Mouse (Mus musculus) liver, adult 2 months (tissue): ENCODE measurements around the gene Trip12. TPM values are rescaled to one million over a fixed set of nuclear protein-coding genes. Genes with fewer than 3 reads are reported as not detected.

Source experiments
- DNase-seq: peaks from one replicate; pipeline ENCODE4 v3.0.0-alpha.2; 2011; ENCODE audit warnings: low read depth, low spot score; ENCODE audit errors: extremely low read depth
- H3K27ac ChIP-seq: fragments of 200-500 bp; replicated peaks from 2 replicates; pipeline ENCODE4 v1.5.1; 2012; ENCODE audit warnings: low read depth, mild to moderate bottlenecking, control low read depth, inconsistent platforms, low read length; ENCODE audit not compliant: insufficient read depth
- H3K27me3 ChIP-seq: fragments of 200-500 bp; 2 replicates; pipeline ENCODE4 v1.6.1; 2012; ENCODE audit warnings: mild to moderate bottlenecking, moderate library complexity, low read length, inconsistent platforms; ENCODE audit not compliant: control insufficient read depth, insufficient read depth
- H3K36me3 ChIP-seq: fragments of 200-500 bp; 2 replicates; pipeline ENCODE4 v1.6.1; 2012; ENCODE audit warnings: low read length, inconsistent platforms; ENCODE audit not compliant: control insufficient read depth, insufficient read depth
- H3K4me1 ChIP-seq: fragments of 200-500 bp; 2 replicates; pipeline ENCODE4 v1.6.1; 2011; ENCODE audit warnings: low read length; ENCODE audit not compliant: control insufficient read depth, insufficient read depth
- H3K4me3 ChIP-seq: fragments of 200-500 bp; 2 replicates; pipeline ENCODE4 v1.5.1; 2011; ENCODE audit warnings: low read depth, mild to moderate bottlenecking, control low read depth, low read length, moderate library complexity; ENCODE audit not compliant: insufficient read depth
- H3K79me2 ChIP-seq: fragments of 200-500 bp; 2 replicates; pipeline ENCODE4 v1.6.1; 2012; ENCODE audit warnings: inconsistent platforms, mild to moderate bottlenecking, low read length, moderate library complexity; ENCODE audit not compliant: control insufficient read depth, insufficient read depth
- H3K9ac ChIP-seq: fragments of 200-500 bp; 2 replicates; pipeline ENCODE4 v1.6.1; 2012; ENCODE audit warnings: low read depth, mild to moderate bottlenecking, control low read depth, inconsistent platforms, low read length
- CTCF ChIP-seq: fragments of 200-500 bp; IDR thresholded peaks from 2 replicates; pipeline ENCODE4 v1.5.1; 2011; ENCODE audit warnings: low read depth, low read length, control low read depth
- POLR2A ChIP-seq: fragments of 200-500 bp; IDR thresholded peaks from 2 replicates; pipeline ENCODE4 v1.6.1; 2011; ENCODE audit warnings: low read length, control low read depth; ENCODE audit not compliant: insufficient read depth; ENCODE audit errors: extremely low read depth
- WGBS: fragments of 180-500 bp; shearing (Covaris S2); methylation state at CpG from one replicate; pipeline ENCODE4 v1.1.7; 2018; 5-methylcytosine and 5-hydroxymethylcytosine counted together
- polyA plus RNA-seq: library from polyadenylated mRNA; depleted of rRNA; stranded (reverse); fragments of >200 nt; gene quantifications from 2 replicates; pipeline ENCODE4 v1.2.3, GENCODE M21; 2012
- total RNA-seq: library from RNA; depleted of rRNA; stranded (reverse); fragments of >200 nt; gene quantifications from 2 replicates; pipeline ENCODE4 v1.2.3, GENCODE M21; 2014

The Trip12 gene
- total and polyA plus RNA-seq, 2 experiments, result 15.6 to 81.6 TPM

DNA sequence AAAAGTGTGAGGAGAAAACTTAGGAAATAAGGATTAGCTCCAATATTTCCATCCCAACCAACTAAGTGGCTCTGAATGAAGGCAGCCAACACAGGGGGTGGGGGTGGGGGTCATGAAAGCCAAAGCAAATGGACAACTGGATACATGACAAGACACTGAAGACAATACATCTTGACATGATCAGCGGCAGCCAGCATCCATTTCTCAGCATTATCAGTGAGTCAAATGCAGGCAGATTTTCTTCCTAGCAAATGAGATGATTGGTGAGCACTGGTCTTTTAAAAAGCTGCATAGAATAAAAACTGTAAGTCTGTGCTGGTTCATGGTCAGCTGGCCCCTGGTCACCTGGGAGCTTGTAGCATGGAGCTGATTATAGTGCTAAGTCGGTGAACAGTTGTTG, 14.7 kb upstream of the Trip12 start:
- no peak for DNase-seq
- H3K27ac ChIP-seq, result no peak overlapping the region
- H3K79me2 ChIP-seq, result no peaks in the 10 kb centered on the region
- peaks cover 7% of the 10 kb centered on the region for H3K4me1 ChIP-seq
- H3K36me3 ChIP-seq, result no peaks in the 10 kb centered on the region
- WGBS, result 84% methylated on average over 2 of the region's 2 CpGs
- TF ChIP-seq CTCF (no peak), POLR2A (no peak)
- H3K27me3 ChIP-seq, result no peaks in the 10 kb centered on the region
- H3K9ac ChIP-seq, result no peak overlapping the region
- H3K4me3 ChIP-seq, result no peak overlapping the region

DNA sequence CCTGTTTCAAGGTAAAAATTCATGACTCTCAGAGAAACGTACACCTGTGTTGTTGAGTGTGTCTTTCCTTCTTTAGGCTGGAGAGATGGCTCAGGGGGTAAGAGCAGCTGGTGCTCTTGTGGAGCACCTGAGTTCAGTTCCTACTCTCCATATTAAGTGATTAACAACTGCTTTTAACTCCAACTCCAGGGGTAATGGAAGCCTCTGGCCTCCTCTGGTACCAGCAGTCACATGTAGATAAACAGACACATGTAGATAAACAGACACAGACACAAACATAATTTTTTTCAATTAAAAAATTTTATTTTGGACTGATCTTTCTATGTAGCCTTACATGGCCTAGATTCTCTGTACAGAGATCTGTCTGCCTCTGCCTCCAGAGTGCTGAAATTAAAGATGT, 13.4 kb upstream of the Trip12 start:
- no peaks in the 10 kb centered on the region for H3K79me2 ChIP-seq

DNA sequence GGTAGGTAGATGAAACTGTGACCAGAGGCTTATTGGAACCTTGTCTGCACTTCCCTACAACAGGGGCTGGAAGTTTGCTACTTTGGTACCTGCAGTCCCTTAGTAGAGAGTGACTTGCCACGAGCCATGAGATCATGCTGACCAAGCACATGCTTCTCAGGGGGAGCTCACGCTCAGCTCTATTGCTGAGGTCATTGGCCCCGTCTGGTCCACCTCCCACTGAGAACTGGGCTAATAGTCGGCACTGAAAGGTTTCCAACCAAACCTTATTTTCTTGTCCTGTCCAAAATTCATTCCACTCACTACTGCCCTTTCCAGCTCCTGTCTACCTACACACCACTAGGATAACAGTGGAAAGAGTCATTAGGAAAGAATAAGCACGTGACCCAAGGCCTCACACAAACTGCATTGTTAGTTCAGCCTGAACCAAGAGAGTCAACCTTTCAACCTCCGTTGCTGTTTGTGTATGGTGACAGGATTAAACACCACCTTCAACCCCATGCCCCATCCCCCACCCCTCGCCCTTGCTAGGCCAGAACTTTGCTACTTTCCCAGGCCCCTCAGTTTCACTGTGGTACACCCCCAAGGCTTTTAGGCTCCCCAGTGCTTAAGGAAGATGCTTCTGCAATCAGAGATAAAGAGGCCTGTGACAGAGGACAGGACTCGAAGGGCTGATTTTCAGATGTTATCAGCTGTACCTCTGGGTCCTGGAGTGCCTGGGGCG, 11.4 kb upstream of the Trip12 start:
- 21% methylated on average over 9 of the region's 9 CpGs for WGBS
- H3K9ac ChIP-seq, result no peak overlapping the region
- peak; percentile 84 for DNase-seq
- H3K4me3 ChIP-seq, result no peak overlapping the region
- no peaks in the 10 kb centered on the region for H3K79me2 ChIP-seq
- peaks cover 7% of the 10 kb centered on the region for H3K4me1 ChIP-seq
- H3K27me3 ChIP-seq, result no peaks in the 10 kb centered on the region
- peak overlapping the region; percentile 48 for H3K27ac ChIP-seq
- H3K36me3 ChIP-seq, result no peaks in the 10 kb centered on the region
- no peak for TF ChIP-seq POLR2A
- TF ChIP-seq CTCF, result no peak

More for the DNA sequence above, 13.4 kb upstream of the Trip12 start:
- 97% methylated on average over 1 of the region's 1 CpGs for WGBS
- Histone ChIP-seq H3K27ac (no peak overlapping the region), H3K4me1 (peaks cover 7% of the 10 kb centered on the region), H3K4me3 (no peak overlapping the region), H3K9ac (no peak overlapping the region), H3K27me3 (no peaks in the 10 kb centered on the region), H3K36me3 (no peaks in the 10 kb centered on the region)
- TF ChIP-seq POLR2A, result no peak
- TF ChIP-seq CTCF, result no peak
- no peak for DNase-seq

DNA sequence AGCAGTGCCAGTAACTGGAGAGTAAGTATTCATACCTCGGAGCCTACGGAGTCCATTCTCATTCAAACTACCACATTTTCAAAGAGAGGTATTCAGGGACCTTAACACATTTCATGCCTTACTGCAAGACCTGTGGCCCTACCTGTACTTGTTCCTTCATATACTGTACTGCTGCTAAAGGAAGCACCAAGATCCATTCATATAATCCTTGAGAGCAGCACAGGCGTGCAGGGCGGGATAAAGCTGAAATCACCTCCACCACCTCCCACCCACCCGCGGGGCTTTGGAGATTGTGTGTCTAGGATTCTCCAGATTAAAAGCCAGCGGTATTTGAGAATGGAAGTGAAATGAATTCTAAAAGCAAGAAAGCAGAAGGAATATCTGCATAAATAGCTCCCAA, 10.2 kb upstream of the Trip12 start:
- TF ChIP-seq POLR2A, result no peak
- TF ChIP-seq CTCF, result no peak
- Histone ChIP-seq H3K79me2 (no peaks in the 10 kb centered on the region), H3K27ac (no peak overlapping the region), H3K9ac (no peak overlapping the region), H3K27me3 (no peaks in the 10 kb centered on the region), H3K36me3 (no peaks in the 10 kb centered on the region), H3K4me3 (no peak overlapping the region), H3K4me1 (peaks cover 7% of the 10 kb centered on the region)
- WGBS, result 96% methylated on average over 7 of the region's 7 CpGs
- DNase-seq, result no peak

DNA sequence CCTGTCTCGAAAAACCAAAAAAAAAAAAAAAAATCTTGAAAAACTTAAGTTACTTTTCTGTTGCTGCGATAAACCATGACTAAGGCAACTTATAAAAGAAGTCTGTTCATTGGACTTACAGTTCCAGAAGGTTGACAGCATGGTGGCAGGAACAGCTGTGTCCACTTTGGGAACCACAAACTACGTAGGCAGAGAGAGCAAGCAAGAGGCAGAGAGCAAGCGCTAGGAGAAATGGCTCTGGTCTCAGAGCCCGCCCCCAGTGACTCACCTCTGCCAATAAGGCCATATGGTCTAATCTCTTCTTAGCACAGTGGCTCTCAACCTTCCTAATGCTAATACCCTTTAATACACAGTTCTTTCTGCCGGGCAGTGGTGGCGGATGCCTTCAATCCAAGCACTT, 9.5 kb upstream of the Trip12 start:
- H3K4me1 ChIP-seq, result peaks cover 7% of the 10 kb centered on the region
- H3K4me3 ChIP-seq, result no peak overlapping the region
- TF ChIP-seq POLR2A (no peak), CTCF (no peak)
- H3K9ac ChIP-seq, result no peak overlapping the region
- no peak overlapping the region for H3K27ac ChIP-seq
- H3K36me3 ChIP-seq, result no peaks in the 10 kb centered on the region
- no peak for DNase-seq
- no peaks in the 10 kb centered on the region for H3K79me2 ChIP-seq
- no peaks in the 10 kb centered on the region for H3K27me3 ChIP-seq
- 98% methylated on average over 7 of the region's 7 CpGs for WGBS

DNA sequence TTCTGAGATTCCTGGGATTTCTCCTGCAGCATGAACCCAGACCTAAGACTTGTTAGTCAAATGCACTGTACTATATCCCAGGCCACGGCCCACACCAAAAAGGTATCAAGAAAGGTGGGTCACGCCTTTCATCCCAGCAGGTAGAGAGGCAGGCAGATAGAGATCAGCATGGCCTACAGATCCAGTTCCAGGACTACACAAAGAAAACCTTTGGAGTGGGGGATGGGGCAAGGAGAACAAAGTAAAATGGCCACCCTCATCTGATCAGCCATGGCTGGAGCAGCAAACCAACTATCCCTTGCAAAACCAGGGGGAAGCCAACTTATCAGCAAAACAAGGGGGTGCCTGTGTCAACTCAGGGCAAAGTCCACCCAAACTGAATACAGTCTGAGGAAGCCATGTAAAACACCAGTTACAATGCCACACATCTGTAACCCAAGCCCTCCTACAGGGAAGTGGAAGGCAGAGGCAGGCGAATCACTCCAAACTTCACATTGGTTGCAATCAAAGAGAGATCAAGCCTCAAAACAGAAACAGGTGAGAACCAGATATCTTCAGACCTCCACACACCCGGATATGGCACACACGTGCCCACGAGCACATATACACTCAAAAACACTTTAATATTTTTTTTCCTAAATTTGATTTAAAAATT, 8.6 kb upstream of the Trip12 start:
- TF ChIP-seq CTCF (no peak), POLR2A (no peak)
- Histone ChIP-seq H3K79me2 (no peaks in the 10 kb centered on the region), H3K9ac (no peak overlapping the region), H3K4me3 (no peak overlapping the region), H3K36me3 (no peaks in the 10 kb centered on the region), H3K27me3 (no peaks in the 10 kb centered on the region), H3K27ac (no peak overlapping the region), H3K4me1 (peaks cover 7% of the 10 kb centered on the region)
- 99% methylated on average over 6 of the region's 6 CpGs for WGBS
- DNase-seq, result no peak
